Mouse (Mus musculus): ENCODE measurements at regions not wholly inside any gene's neighbourhood (a gene's known extent, or its start where the extent isn't known, plus 50 kb on each side); places are given as distances from the start of the nearest gene placed in this dataset.

- TF ChIP-seq GATA1 (IDR thresholded peaks at IDR 0.05; ENCODE audit: low read length) (no peak), TAL1 (IDR thresholded peaks at IDR 0.05; ENCODE audit: low read length) (no peak)
- Histone ChIP-seq H3K4me3 (replicated peaks) (no peak overlapping the region), H3K4me1 (ENCODE audit: control insufficient read depth) (peaks cover 9% of the 10 kb centered on the region)
Measured at GRCm38 (mm10) chr10:120697275-120697856, 201.5 kb downstream of the Msrb3 start.

GRCm38 (mm10) chr10:120696481-120696880 is 202.4 kb downstream of the Msrb3 start:
- TF ChIP-seq TAL1 (IDR thresholded peaks at IDR 0.05; ENCODE audit: low read length) (no peak), GATA1 (IDR thresholded peaks at IDR 0.05; ENCODE audit: low read length) (no peak)
- Histone ChIP-seq H3K4me3 (replicated peaks) (no peak overlapping the region), H3K27me3 (ENCODE audit: control insufficient read depth) (peaks cover 6% of the 10 kb centered on the region; the same call in 1 of the 2 replicates), H3K9me3 (ENCODE audit: control insufficient read depth, low read length) (no peaks in the 10 kb centered on the region), H3K4me1 (ENCODE audit: control insufficient read depth) (peaks cover 9% of the 10 kb centered on the region), H3K36me3 (ENCODE audit: control insufficient read depth) (no peaks in the 10 kb centered on the region)

More at GRCm38 (mm10) chr10:120697275-120697856, 201.5 kb downstream of the Msrb3 start:
- H3K36me3 ChIP-seq (ENCODE audit: control insufficient read depth) = no peaks in the 10 kb centered on the region
- H3K9me3 ChIP-seq (ENCODE audit: control insufficient read depth, low read length) = no peaks in the 10 kb centered on the region
- H3K27me3 ChIP-seq (ENCODE audit: control insufficient read depth) = peaks cover 6% of the 10 kb centered on the region; the same call in 1 of the 2 replicates

GRCm38 (mm10) chr10:120694472-120694871 is 204.4 kb downstream of the Msrb3 start:
- TF ChIP-seq TAL1 (IDR thresholded peaks at IDR 0.05; ENCODE audit: low read length) (no peak), GATA1 (IDR thresholded peaks at IDR 0.05; ENCODE audit: low read length) (no peak)
- no peak overlapping the region for H3K4me3 ChIP-seq (replicated peaks)

DNA sequence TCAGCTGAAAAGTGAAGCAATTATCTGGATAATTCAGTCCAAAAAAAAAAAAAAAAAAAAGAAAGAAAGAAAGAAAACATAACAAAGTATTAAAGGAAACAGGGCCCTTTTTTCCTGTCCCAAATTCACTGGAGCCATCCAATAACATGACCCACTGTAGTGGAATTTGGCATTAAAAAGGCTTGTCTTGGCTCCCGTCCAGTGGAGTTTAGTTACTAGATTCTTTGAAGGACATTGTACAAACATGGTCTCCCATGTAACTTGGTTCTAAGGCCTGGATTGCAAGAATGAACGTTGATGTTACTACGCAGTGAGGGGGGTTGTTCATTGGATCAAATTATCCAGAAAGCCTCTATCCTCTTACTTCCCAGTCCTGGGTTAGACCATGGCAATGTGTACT is 207.4 kb downstream of the Msrb3 start:
- Histone ChIP-seq H3K9me3 (ENCODE audit: control insufficient read depth, low read length) (no peaks in the 10 kb centered on the region), H3K4me1 (ENCODE audit: control insufficient read depth) (peaks cover 3% of the 10 kb centered on the region; the same call in 1 of the 2 replicates), H3K36me3 (ENCODE audit: control insufficient read depth) (no peaks in the 10 kb centered on the region), H3K4me3 (replicated peaks) (no peak overlapping the region), H3K27me3 (ENCODE audit: control insufficient read depth) (peaks cover 6% of the 10 kb centered on the region; the same call in 1 of the 2 replicates)
- TF ChIP-seq GATA1 (IDR thresholded peaks at IDR 0.05; ENCODE audit: low read length) (no peak), TAL1 (IDR thresholded peaks at IDR 0.05; ENCODE audit: low read length) (no peak)

More at GRCm38 (mm10) chr10:120694472-120694871, 204.4 kb downstream of the Msrb3 start:
- Histone ChIP-seq H3K9me3 (ENCODE audit: control insufficient read depth, low read length) (no peaks in the 10 kb centered on the region), H3K36me3 (ENCODE audit: control insufficient read depth) (no peaks in the 10 kb centered on the region), H3K4me1 (ENCODE audit: control insufficient read depth) (peaks cover 9% of the 10 kb centered on the region), H3K27me3 (ENCODE audit: control insufficient read depth) (peaks cover 6% of the 10 kb centered on the region; the same call in 1 of the 2 replicates)

DNA sequence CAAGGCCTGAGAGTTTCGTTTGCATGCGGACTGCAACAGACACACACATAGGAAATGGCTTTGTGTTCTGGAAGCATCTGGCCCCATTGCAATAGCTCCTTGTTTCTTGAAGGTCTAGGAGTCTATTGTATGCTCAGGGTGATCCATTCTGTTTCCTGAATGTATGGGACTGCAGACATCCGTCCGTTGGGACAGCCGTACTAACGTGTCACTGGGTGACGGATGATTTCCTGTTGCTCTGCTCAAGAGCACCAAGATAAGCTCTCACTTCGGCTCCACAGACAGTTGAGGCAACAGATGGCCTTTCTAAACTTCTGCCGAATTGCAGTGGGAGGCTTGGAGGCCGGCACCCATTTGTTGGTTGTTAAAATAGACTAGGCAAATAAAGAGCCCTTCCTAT is 209.9 kb upstream of the Hmga2 start:
- no peak overlapping the region for H3K4me3 ChIP-seq (replicated peaks)

DNA sequence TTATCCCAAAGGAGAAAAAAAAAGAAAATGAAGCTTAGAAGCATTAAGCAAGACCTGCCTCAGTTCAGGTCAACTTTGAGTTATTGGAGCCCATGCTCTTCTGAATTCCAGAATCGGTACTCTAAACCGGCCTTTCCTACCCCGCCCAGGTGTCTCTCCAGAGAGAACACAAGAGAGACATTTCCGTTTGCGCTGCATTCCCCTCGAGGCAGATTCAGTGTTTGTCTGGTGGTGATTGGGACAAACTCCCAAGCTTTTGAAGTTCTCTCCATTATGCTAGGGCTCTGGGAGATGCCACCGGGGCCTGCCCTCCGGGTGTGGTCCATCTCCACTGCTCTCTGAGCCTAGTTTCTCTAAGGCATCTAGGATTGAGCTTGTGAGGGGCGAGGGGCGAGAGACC is 205.8 kb upstream of the Hmga2 start:
- Histone ChIP-seq H3K36me3 (ENCODE audit: control insufficient read depth) (no peaks in the 10 kb centered on the region), H3K27me3 (ENCODE audit: control insufficient read depth) (no peaks in the 10 kb centered on the region)
- TF ChIP-seq GATA1 (IDR thresholded peaks at IDR 0.05; ENCODE audit: low read length) (no peak), TAL1 (IDR thresholded peaks at IDR 0.05; ENCODE audit: low read length) (no peak)

More for the DNA sequence above, 209.9 kb upstream of the Hmga2 start:
- TF ChIP-seq GATA1 (IDR thresholded peaks at IDR 0.05; ENCODE audit: low read length) (no peak), TAL1 (IDR thresholded peaks at IDR 0.05; ENCODE audit: low read length) (no peak)
- Histone ChIP-seq H3K27me3 (ENCODE audit: control insufficient read depth) (no peaks in the 10 kb centered on the region), H3K4me1 (ENCODE audit: control insufficient read depth) (peaks cover 2% of the 10 kb centered on the region; the same call in 1 of the 2 replicates), H3K36me3 (ENCODE audit: control insufficient read depth) (no peaks in the 10 kb centered on the region), H3K9me3 (ENCODE audit: control insufficient read depth, low read length) (no peaks in the 10 kb centered on the region)

GRCm38 (mm10) chr10:120679982-120680381 is 203.7 kb upstream of the Hmga2 start:
- H3K4me1 ChIP-seq (ENCODE audit: control insufficient read depth) = peaks cover 3% of the 10 kb centered on the region
- H3K27me3 ChIP-seq (ENCODE audit: control insufficient read depth) = no peaks in the 10 kb centered on the region
- no peak overlapping the region for H3K4me3 ChIP-seq (replicated peaks)
- H3K9me3 ChIP-seq (ENCODE audit: control insufficient read depth, low read length) = no peaks in the 10 kb centered on the region
- H3K36me3 ChIP-seq (ENCODE audit: control insufficient read depth) = no peaks in the 10 kb centered on the region
- TF ChIP-seq GATA1 (IDR thresholded peaks at IDR 0.05; ENCODE audit: low read length) (no peak), TAL1 (IDR thresholded peaks at IDR 0.05; ENCODE audit: low read length) (no peak)

More for the DNA sequence above, 205.8 kb upstream of the Hmga2 start:
- Histone ChIP-seq H3K4me3 (replicated peaks) (no peak overlapping the region), H3K4me1 (ENCODE audit: control insufficient read depth) (peaks cover 2% of the 10 kb centered on the region; the same call in 1 of the 2 replicates), H3K9me3 (ENCODE audit: control insufficient read depth, low read length) (no peaks in the 10 kb centered on the region)

DNA sequence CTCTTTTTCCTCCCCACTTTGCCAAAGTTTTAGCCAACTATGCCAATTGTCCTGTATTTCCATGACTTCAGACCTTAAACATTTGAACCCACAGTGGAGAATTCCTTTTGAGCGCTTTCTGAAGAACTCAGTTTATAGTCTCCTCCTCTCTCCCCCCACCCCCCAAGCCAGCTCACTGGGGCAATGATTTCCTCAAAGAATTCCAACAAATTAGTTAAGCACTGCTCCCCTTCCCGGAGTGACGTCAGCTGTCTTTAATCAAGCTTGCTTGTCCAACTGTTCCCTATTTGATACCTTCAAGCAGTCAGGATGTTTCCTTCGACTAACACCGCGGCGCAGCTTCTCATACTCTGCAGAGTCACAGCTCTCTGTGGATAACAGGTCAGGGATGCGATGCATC is 202.0 kb upstream of the Hmga2 start:
- Histone ChIP-seq H3K9me3 (ENCODE audit: control insufficient read depth, low read length) (no peaks in the 10 kb centered on the region), H3K4me1 (ENCODE audit: control insufficient read depth) (peaks cover 3% of the 10 kb centered on the region)

DNA sequence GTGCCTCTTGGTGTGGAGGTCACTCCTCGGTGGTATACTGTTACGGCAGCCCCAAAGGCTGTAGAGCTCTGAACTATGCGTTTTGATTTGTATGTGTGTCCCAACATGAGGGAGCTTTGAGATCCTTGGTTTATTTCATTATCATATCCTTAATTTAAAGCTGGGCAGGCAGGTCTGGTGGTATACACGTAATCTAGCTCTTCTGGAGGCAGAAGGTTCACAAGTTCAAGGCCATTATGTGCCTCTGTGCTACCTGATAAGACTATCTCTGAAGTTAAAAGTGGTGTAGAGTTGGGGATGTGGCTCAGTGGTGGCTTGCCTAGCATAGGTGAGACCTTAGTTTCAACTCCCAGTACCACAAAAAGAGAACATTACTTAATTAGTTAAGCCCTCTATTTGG is 199.1 kb upstream of the Hmga2 start:
- H3K4me3 ChIP-seq (replicated peaks) = no peak overlapping the region
- TF ChIP-seq GATA1 (IDR thresholded peaks at IDR 0.05; ENCODE audit: low read length) = no peak
- no peak for TF ChIP-seq TAL1 (IDR thresholded peaks at IDR 0.05; ENCODE audit: low read length)
- H3K27me3 ChIP-seq (ENCODE audit: control insufficient read depth) = no peaks in the 10 kb centered on the region
- H3K4me1 ChIP-seq (ENCODE audit: control insufficient read depth) = peaks cover 3% of the 10 kb centered on the region
- H3K9me3 ChIP-seq (ENCODE audit: control insufficient read depth, low read length) = no peaks in the 10 kb centered on the region
- H3K36me3 ChIP-seq (ENCODE audit: control insufficient read depth) = no peaks in the 10 kb centered on the region

More for the DNA sequence above, 202.0 kb upstream of the Hmga2 start:
- H3K27me3 ChIP-seq (ENCODE audit: control insufficient read depth) = no peaks in the 10 kb centered on the region
- no peak overlapping the region for H3K4me3 ChIP-seq (replicated peaks)
- TF ChIP-seq TAL1 (IDR thresholded peaks at IDR 0.05; ENCODE audit: low read length) (no peak), GATA1 (IDR thresholded peaks at IDR 0.05; ENCODE audit: low read length) (no peak)
- H3K36me3 ChIP-seq (ENCODE audit: control insufficient read depth) = no peaks in the 10 kb centered on the region
